Mouse (Mus musculus) myocyte (in vitro differentiated cells): ENCODE measurements around the gene Ikzf1.

Source experiments
- E2F4 ChIP-seq: IDR thresholded peaks from one replicate; pipeline ENCODE4 v1.6.1; 2011; ENCODE audit warnings: mild to moderate bottlenecking, control low read depth, moderate library complexity; ENCODE audit not compliant: insufficient read depth
- MYOD1 ChIP-seq, 3 experiments: IDR thresholded peaks; one replicate each; pipeline ENCODE4 v1.6.1; 2011; ENCODE audit warnings: control low read depth in 2 of 3, low read depth in 2 of 3, mild to moderate bottlenecking in 2 of 3, moderate library complexity in 1 of 3; ENCODE audit not compliant: insufficient read length in 2 of 3, control insufficient read depth in 1 of 3
- POLR2A ChIP-seq: IDR thresholded peaks from one replicate; pipeline ENCODE4 v1.6.1; 2011; ENCODE audit warnings: low read depth, mild to moderate bottlenecking, control low read depth, moderate library complexity; ENCODE audit not compliant: insufficient read length
- USF1 ChIP-seq: IDR thresholded peaks from one replicate; pipeline ENCODE4 v1.6.1; 2011; ENCODE audit warnings: low read depth, mild to moderate bottlenecking, control low read depth, moderate library complexity

- no peak for TF ChIP-seq USF1
- no peak for TF ChIP-seq POLR2A
- TF ChIP-seq E2F4: no peak
- peak in 2 of 3 experiments; percentile 57 to 84 for TF ChIP-seq MYOD1 (IDR thresholded peaks at IDR 0.05; ENCODE audit: control insufficient read depth in 1 of 3, insufficient read length in 2 of 3, low read depth in 2 of 3)
Observed at GRCm38 (mm10) chr11:11684056-11684929, 510 bp upstream of the Ikzf1 start.
